ENCODE assay signal across 8 mouse cellular contexts in genomic region chr11:72041290-72041767, GRCm38 (mm10). TPM values are rescaled to one million over a fixed set of nuclear protein-coding genes. Genes with fewer than 3 reads are reported as not detected.
DNase-seq lines count a peak whose midpoint lies in the region; ATAC-seq and TF ChIP-seq lines count a peak whose summit lies in the region.

No protein-coding gene starts in this region.

- H3K36me3 ChIP-seq in kidney, embryonic 14.5 days (ENCODE audit: control insufficient read depth, insufficient read depth, low read length) = peaks cover 18% of the 10 kb centered on the region
- peaks cover 5% of the 10 kb centered on the region; the same call in 1 of the 2 replicates for H3K36me3 ChIP-seq in hindbrain, embryonic 11.5 days (ENCODE audit: control insufficient read depth, insufficient read depth, low read length)
- peaks cover 24% of the 10 kb centered on the region for H3K36me3 ChIP-seq in midbrain, embryonic 12.5 days

- DNase-seq in kidney, postnatal 25 days = no peak
- DNase-seq in hindbrain, embryonic 11.5 days (ENCODE audit: low spot score) = peak; percentile 19
- DNase-seq in adrenal gland, adult 2 months = no peak
- no peak for DNase-seq in cerebellum, adult 8-10 months
- no peak for DNase-seq in urinary bladder, adult 18-20 months (ENCODE audit: low spot score in 2 of 2)

- H3K9ac ChIP-seq in kidney, embryonic 14.5 days (ENCODE audit: low read depth, low read length) = 0 out of 2 replicates have a peak overlapping the region, but pooled peaks have one; percentile 8
- peak overlapping the region; percentile 66 for H3K9ac ChIP-seq in hindbrain, embryonic 11.5 days (ENCODE audit: low read depth, low read length)
- peak overlapping the region; percentile 72 for H3K9ac ChIP-seq in midbrain, embryonic 12.5 days (replicated peaks)

- H3K9me3 ChIP-seq in kidney, embryonic 14.5 days (ENCODE audit: control insufficient read depth, low read length) = no peaks in the 10 kb centered on the region
- H3K9me3 ChIP-seq in hindbrain, embryonic 11.5 days (ENCODE audit: control insufficient read depth, low read length) = no peaks in the 10 kb centered on the region
- H3K9me3 ChIP-seq in midbrain, embryonic 12.5 days = no peaks in the 10 kb centered on the region

- peak overlapping the region; percentile 45 for H3K27ac ChIP-seq in kidney, embryonic 14.5 days (ENCODE audit: low read depth, low read length)
- peak overlapping the region; percentile 80 for H3K27ac ChIP-seq in bone marrow macrophage, adult 2 months (ENCODE audit: insufficient read depth, low read depth, low read length)
- no peak overlapping the region for H3K27ac ChIP-seq in hindbrain, embryonic 11.5 days (ENCODE audit: low read depth, low read length)
- peak overlapping the region; percentile 82 for H3K27ac ChIP-seq in midbrain, embryonic 12.5 days (replicated peaks)

- H3K4me3 ChIP-seq in kidney, embryonic 14.5 days (ENCODE audit: low read length) = peak overlapping the region; percentile 70
- peak overlapping the region; percentile 97 for H3K4me3 ChIP-seq in bone marrow macrophage, adult 2 months (ENCODE audit: insufficient read depth, low read length)
- H3K4me3 ChIP-seq in hindbrain, embryonic 11.5 days (ENCODE audit: low read depth, low read length) = peak overlapping the region; percentile 55
- H3K4me3 ChIP-seq in midbrain, embryonic 12.5 days = peak overlapping the region; percentile 69

- H3K4me2 ChIP-seq in kidney, embryonic 14.5 days (replicated peaks; ENCODE audit: low read depth, low read length) = peak overlapping the region; percentile 73
- peak overlapping the region; percentile 55 for H3K4me2 ChIP-seq in hindbrain, embryonic 11.5 days (replicated peaks; ENCODE audit: low read depth, low read length)
- peak overlapping the region; percentile 79 for H3K4me2 ChIP-seq in midbrain, embryonic 12.5 days (replicated peaks)

- H3K4me1 ChIP-seq in kidney, embryonic 14.5 days (ENCODE audit: control insufficient read depth, insufficient read depth, low read length) = peaks cover 23% of the 10 kb centered on the region
- H3K4me1 ChIP-seq in bone marrow macrophage, adult 2 months (ENCODE audit: control insufficient read depth, insufficient read depth, low read length) = peaks cover 34% of the 10 kb centered on the region
- H3K4me1 ChIP-seq in hindbrain, embryonic 11.5 days (replicated peaks; ENCODE audit: control insufficient read depth, insufficient read depth, low read length) = peaks cover 13% of the 10 kb centered on the region; the same call in 1 of the 2 replicates
- H3K4me1 ChIP-seq in midbrain, embryonic 12.5 days = peaks cover 54% of the 10 kb centered on the region

- no peaks in the 10 kb centered on the region for H3K27me3 ChIP-seq in kidney, embryonic 14.5 days (ENCODE audit: control insufficient read depth, insufficient read depth, low read length)
- no peaks in the 10 kb centered on the region for H3K27me3 ChIP-seq in hindbrain, embryonic 11.5 days (ENCODE audit: control insufficient read depth, insufficient read depth, low read length)
- H3K27me3 ChIP-seq in midbrain, embryonic 12.5 days = no peaks in the 10 kb centered on the region

- peak; percentile 14; the same call in 1 of the 2 replicates for ATAC-seq in kidney, embryonic 14.5 days (ENCODE audit: low FRiP score, low TSS enrichment)
- ATAC-seq in hindbrain, embryonic 11.5 days (ENCODE audit: low FRiP score) = no peak
- no peak for ATAC-seq in midbrain, embryonic 12.5 days (ENCODE audit: low FRiP score, low read depth)

- TF ChIP-seq POLR2A in bone marrow macrophage, adult 2 months (IDR thresholded peaks at IDR 0.05; ENCODE audit: borderline replicate concordance, low read depth, low read length) = no peak

- no peak for TF ChIP-seq CTCF in bone marrow macrophage, adult 2 months (IDR thresholded peaks at IDR 0.05; ENCODE audit: low read depth, low read length)

- WGBS in kidney, embryonic 14.5 days = 14% methylated on average over 6 of the region's 6 CpGs
- 12% methylated on average over 6 of the region's 6 CpGs for WGBS in hindbrain, embryonic 11.5 days
- 11% methylated on average over 6 of the region's 6 CpGs for WGBS in midbrain, embryonic 12.5 days

RNA-seq across cellular contexts. Expression of gene Pimreg, which starts 0.5 kb away (rescaled TPM):
- 140 and 144 TPM in 2 replicates for polyA plus RNA-seq in kidney, embryonic 14.5 days (2014; fragmentation: Nextera tagmentation; extraction: Ambion mirVana)
- polyA plus RNA-seq in bone marrow macrophage, adult 2 months (2012; ENCODE audit: insufficient read depth, insufficient read length, missing spikeins) = 26.8 and 34.3 TPM in 2 replicates
- 158 and 171 TPM in 2 replicates for polyA plus RNA-seq in hindbrain, embryonic 11.5 days (2014; fragmentation: Nextera tagmentation; extraction: Ambion mirVana)
- 158 and 166 TPM in 2 replicates for polyA plus RNA-seq in midbrain, embryonic 12.5 days (2016; fragmentation: Nextera tagmentation; extraction: Ambion mirVana)
- 1 to 10 TPM; 1.7 to 2.8 TPM for total RNA-seq in adrenal gland, adult 2 months (2021)
- polyA plus RNA-seq in adrenal gland, adult 2 months (2012; rRNA removed) = 2.7 and 3.0 TPM in 2 replicates

RNA-seq across cellular contexts. Expression of gene Aipl1, which starts 4.0 kb away (rescaled TPM):
- polyA plus RNA-seq in kidney, embryonic 14.5 days (2014; fragmentation: Nextera tagmentation; extraction: Ambion mirVana) = 0.09 and 0.24 TPM in 2 replicates
- polyA plus RNA-seq in bone marrow macrophage, adult 2 months (2012; ENCODE audit: insufficient read depth, insufficient read length, missing spikeins) = 0.38 and 0.49 TPM in 2 replicates
- not detected in 2 replicates for polyA plus RNA-seq in hindbrain, embryonic 11.5 days (2014; fragmentation: Nextera tagmentation; extraction: Ambion mirVana)
- 0.54 and 0.57 TPM in 2 replicates for polyA plus RNA-seq in midbrain, embryonic 12.5 days (2016; fragmentation: Nextera tagmentation; extraction: Ambion mirVana)
- total RNA-seq in adrenal gland, adult 2 months (2021) = not detected
- polyA plus RNA-seq in adrenal gland, adult 2 months (2012; rRNA removed) = 0.06 and 0.07 TPM in 2 replicates

Comparison
In these comparisons a context has a peak if more than half of its experiments do, and no peak if none do; other contexts are left out.
1. H3K9ac ChIP-seq: peak in every context shown above with its lines; median percentile 72 in midbrain, embryonic 12.5 days; 66 in hindbrain, embryonic 11.5 days; 8 in kidney, embryonic 14.5 days.